Mouse (Mus musculus): ENCODE data around the gene Olfr1509.
"Not testable (repeated sequence)": the region's sequence is repeated elsewhere in the genome, so short reads cannot be mapped to it uniquely, and the experiment has no call there.

Olfr1509 gene

DNA sequence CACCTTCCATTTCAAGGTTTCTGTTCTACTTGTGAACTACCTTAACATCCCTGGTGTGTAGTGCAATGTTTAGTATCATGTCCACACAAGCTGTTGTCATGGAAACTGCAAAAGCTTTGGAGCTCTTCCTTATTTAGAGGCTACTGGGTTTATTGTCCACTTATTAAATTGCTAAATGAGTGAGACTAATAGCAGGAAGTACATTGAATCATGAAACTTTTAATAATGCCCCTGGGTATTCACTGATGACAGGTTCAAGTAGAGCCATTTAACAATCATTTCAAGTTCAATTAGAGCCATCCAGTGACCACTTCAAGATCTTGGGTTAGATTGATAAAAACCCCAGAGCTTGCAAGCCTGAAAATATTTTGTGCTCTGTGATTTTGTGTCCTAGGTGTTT lies at the start of gene Olfr1509:
Gene Olfr1509, plus strand, starts transcription at position 301 of the 400 bp plus-strand sequence.
- DNase-seq, result no peak

DNA sequence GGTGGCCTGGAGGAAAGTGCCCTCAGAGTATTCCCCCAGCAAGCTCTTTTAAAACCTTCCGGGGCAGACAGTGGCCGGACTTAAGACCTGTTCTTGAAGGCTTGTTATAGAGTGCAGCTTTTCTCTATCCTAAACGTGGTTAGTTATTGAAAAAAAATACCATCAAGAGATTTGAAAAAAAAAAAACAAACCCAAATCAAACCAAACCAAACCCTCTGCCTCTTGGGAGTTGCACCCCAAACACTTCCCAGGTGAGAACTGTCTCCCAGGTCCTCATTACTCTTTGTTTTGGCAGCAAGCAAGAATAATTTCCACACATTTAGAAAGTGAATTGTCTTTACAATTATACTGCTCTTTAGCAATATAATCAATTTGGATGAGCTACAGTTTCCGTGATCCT lies 45.5 kb upstream of the Olfr1509 start, which contains the start of gene Olfr1511:
Gene Olfr1511, minus strand, starts transcription at position 101 of the 400 bp plus-strand sequence.
- no peak for DNase-seq

DNA sequence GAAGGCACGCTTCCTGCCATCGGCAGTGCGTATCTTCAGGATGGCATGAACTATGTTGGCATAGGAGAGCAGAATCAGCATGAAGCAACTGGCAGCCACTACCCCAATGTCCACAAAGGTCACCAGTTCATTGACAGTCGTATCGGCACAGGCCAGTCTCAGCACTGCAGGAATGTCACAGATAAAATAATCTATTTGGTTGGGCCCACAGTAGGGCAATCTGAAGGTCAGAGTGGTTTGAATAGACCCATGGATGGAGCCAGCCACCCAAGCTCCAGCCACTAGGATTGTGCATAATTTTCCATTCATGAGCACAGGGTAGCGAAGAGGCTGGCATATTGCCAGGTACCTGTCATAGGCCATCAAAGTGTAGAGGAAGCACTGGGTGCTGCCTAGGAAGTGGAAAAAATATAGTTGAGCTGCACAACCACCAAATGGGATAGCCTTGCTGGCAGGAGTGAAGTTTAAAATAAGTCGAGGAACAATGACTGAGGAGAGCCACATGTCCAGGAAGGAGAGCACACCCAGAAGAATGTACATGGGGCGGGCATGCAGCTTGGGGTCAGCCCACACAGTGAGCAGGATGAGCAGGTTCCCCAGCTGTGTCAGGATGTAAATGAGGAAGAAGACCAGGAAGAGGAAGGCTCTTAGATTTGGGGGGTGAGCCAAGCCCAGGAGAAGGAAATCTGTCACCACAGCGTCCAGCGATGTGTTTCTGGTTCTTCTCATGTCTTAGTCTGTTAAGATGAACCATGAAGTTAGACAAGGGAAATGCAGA lies 32.5 kb upstream of the Olfr1509 start:
- DNase-seq, result not testable (repeated sequence)

DNA sequence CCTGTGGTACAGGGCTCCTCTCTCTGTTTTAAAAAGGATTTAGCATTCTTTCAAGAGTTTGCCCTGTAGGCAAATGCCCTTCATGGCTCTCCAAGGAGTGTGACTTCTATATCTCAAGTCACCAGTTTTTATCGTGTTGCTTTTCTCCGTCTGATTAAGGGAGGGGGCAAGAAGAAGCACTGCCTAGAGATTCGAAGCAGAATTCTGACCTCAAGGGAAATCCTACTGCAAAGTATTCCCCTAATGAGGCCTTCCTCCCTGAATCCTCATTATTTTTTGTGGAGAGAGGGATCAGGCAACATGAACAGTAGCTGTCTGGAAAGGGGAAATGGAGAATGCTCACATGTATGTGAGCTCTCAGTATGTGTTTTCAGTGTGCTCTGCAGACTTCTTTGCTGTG lies 28.5 kb upstream of the Olfr1509 start, which contains the start of gene Olfr1510:
Gene Olfr1510, minus strand, starts transcription at position 101 of the 400 bp plus-strand sequence.
- no peak for DNase-seq

GRCm38 (mm10) chr14:52427686-52428085 lies 15.1 kb upstream of the Olfr1509 start:
- DNase-seq, result no peak

DNA sequence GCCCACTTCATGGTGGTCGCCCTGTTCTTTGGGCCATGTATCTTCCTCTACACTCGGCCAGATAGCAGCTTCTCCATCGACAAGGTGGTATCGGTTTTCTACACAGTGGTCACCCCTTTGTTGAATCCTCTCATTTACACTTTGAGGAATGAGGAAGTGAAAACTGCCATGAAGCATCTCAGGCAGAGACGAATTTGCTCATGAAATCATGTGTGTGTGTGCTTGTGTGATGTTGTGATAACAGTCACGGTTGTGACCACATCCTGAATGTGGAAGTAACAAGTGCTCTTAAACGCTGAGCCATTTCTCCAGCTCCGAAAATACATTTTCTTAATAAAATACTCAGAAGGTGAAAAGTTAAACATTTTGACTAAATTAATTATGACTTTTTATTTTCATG lies 8.3 kb downstream of the Olfr1509 start:
- peak; percentile 4 for DNase-seq

DNA sequence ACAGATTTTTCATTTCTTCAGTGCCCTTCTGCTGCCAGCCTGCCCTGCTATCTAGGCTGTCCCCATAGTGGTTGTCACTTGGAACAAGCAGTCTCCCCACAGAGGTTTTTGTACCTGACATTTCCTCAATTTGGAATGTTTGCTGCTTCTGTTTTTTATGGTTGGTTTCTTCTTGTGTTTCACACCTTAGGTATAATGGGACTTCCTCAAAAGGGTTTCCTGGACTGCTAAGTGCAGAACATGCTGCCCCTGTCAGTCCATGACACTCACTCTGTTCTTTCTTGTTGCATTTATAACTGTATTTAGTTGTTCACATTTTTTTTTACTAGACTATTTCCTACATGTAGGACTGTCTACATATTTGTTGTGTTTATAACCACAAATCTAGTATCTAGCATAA lies 19.1 kb downstream of the Olfr1509 start:
- no peak for DNase-seq

GRCm38 (mm10) chr14:52465738-52466137 lies 22.9 kb downstream of the Olfr1509 start:
- DNase-seq, result no peak

DNA sequence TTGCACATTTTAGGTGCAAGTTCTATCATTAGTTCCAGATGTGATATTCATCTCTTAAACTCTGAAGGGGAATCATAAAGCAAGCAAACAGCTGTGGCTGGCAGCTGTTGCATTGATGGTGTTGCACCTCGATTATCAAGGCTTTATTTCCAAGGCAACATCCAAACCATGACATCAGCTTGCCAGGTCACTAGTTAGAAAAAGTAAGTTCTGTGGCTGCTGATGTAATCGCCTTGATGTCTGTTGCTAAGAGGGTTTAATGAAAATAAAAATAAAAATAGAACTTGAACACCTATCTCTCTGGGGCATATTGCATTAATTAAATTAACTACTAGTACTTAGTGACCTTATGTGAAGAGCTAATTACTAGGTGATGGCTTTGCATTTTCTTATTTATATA lies 24.6 kb downstream of the Olfr1509 start, which contains the start of gene Olfr1508:
Gene Olfr1508, minus strand, starts transcription at position 101 of the 400 bp plus-strand sequence.
- no peak for DNase-seq

- no peak for DNase-seq
Measured at GRCm38 (mm10) chr14:52495516-52495915, 52.7 kb downstream of the Olfr1509 start, which contains the start of gene Olfr1507. Gene Olfr1507 (minus strand): TSS chr14:52495749.

Data from lung, postnatal 36 days (tissue).